Mouse (Mus musculus): Measurements from ENCODE around the gene Shank3. TPM values are rescaled to one million over a fixed set of nuclear protein-coding genes. Genes with fewer than 3 reads are reported as not detected.
A peak's percentile ranks its signal among the peaks of the same experiment; 100 is the strongest.

The Shank3 gene
- polyA plus RNA-seq, 1 experiment from 2014 or later: 16.9 TPM

- 87% methylated on average over 8 of the region's 8 CpGs for WGBS
Observed at GRCm38 (mm10) chr15:89507751-89508150, 8.3 kb downstream of the Shank3 start.

GRCm38 (mm10) chr15:89512679-89513078, 13.3 kb downstream of the Shank3 start:
- 82% methylated on average over 4 of the region's 4 CpGs for WGBS
- ATAC-seq (replicated peaks): no peak

More at GRCm38 (mm10) chr15:89507751-89508150, 8.3 kb downstream of the Shank3 start:
- H3K4me3 ChIP-seq: no peak overlapping the region
- H3K27me3 ChIP-seq (replicated peaks): no peaks in the 10 kb centered on the region
- ATAC-seq (replicated peaks): no peak
- no peak overlapping the region for H3K9ac ChIP-seq
- H3K27ac ChIP-seq: no peak overlapping the region
- no peak overlapping the region for H3K4me2 ChIP-seq
- peaks cover 7% of the 10 kb centered on the region; the same call in 1 of the 2 replicates for H3K36me3 ChIP-seq (replicated peaks)
- no peaks in the 10 kb centered on the region for H3K4me1 ChIP-seq
- no peaks in the 10 kb centered on the region for H3K9me3 ChIP-seq

DNA sequence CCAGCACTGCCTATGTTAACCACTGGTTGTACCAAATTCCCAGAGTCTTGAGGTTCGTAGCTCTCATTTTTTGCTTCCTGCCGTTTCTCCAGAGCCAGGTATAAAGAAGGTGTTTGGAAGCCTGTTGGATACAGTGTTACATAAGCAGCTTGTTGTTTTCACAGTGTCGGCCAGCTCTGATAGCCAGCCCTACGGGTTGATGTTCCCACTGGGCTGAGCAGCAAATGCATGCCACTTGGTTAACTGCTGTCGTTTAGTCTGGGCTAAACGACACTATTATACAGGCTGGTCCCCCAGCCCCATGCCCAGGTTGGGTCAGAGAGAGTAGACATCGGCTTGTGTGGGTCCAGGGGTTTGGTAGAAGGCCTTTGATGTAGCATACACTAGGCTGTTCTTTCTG, 22.5 kb downstream of the Shank3 start:
- 0 out of 2 replicates have a peak, but pooled peaks cover 6% of the 10 kb centered on the region for H3K36me3 ChIP-seq (replicated peaks)
- WGBS: 79% methylated on average over 7 of the region's 7 CpGs
- ATAC-seq (replicated peaks): no peak
- H3K4me2 ChIP-seq: no peak overlapping the region
- H3K4me1 ChIP-seq: peaks cover 16% of the 10 kb centered on the region; the same call in 1 of the 2 replicates
- no peak overlapping the region for H3K27ac ChIP-seq
- no peak overlapping the region for H3K9ac ChIP-seq
- H3K9me3 ChIP-seq: no peaks in the 10 kb centered on the region
- H3K27me3 ChIP-seq (replicated peaks): peaks cover 12% of the 10 kb centered on the region
- H3K4me3 ChIP-seq: no peak overlapping the region

More at GRCm38 (mm10) chr15:89512679-89513078, 13.3 kb downstream of the Shank3 start:
- no peaks in the 10 kb centered on the region; the same call in 1 of the 2 replicates for H3K36me3 ChIP-seq (replicated peaks)
- no peak overlapping the region for H3K4me2 ChIP-seq
- H3K27ac ChIP-seq: no peak overlapping the region
- H3K4me1 ChIP-seq: no peaks in the 10 kb centered on the region
- H3K27me3 ChIP-seq (replicated peaks): no peaks in the 10 kb centered on the region
- H3K9ac ChIP-seq: no peak overlapping the region
- no peak overlapping the region for H3K4me3 ChIP-seq
- no peaks in the 10 kb centered on the region for H3K9me3 ChIP-seq

- Histone ChIP-seq H3K27me3 (replicated peaks) (peaks cover 12% of the 10 kb centered on the region), H3K36me3 (replicated peaks) (0 out of 2 replicates have a peak, but pooled peaks cover 6% of the 10 kb centered on the region), H3K9me3 (no peaks in the 10 kb centered on the region), H3K4me2 (peak overlapping the region; percentile 96), H3K9ac (no peak overlapping the region), H3K4me3 (peak overlapping the region; percentile 62), H3K4me1 (peaks cover 16% of the 10 kb centered on the region; the same call in 1 of the 2 replicates), H3K27ac (no peak overlapping the region)
- no peak for ATAC-seq (replicated peaks)
- WGBS: 89% methylated on average over 10 of the region's 10 CpGs
Observed at GRCm38 (mm10) chr15:89522566-89523282, 23.3 kb downstream of the Shank3 start.

GRCm38 (mm10) chr15:89523283-89523832, 23.9 kb downstream of the Shank3 start:
- peak; percentile 53; the same call in 1 of the 2 replicates for ATAC-seq (replicated peaks)
- peaks cover 16% of the 10 kb centered on the region; the same call in 1 of the 2 replicates for H3K4me1 ChIP-seq
- peak overlapping the region; percentile 62 for H3K4me3 ChIP-seq
- no peak overlapping the region for H3K27ac ChIP-seq
- H3K4me2 ChIP-seq: peak overlapping the region; percentile 96
- H3K9ac ChIP-seq: peak overlapping the region; percentile 45
- WGBS: 4% methylated on average over 38 of the region's 47 CpGs
- 0 out of 2 replicates have a peak, but pooled peaks cover 6% of the 10 kb centered on the region for H3K36me3 ChIP-seq (replicated peaks)
- no peaks in the 10 kb centered on the region for H3K9me3 ChIP-seq
- peaks cover 12% of the 10 kb centered on the region for H3K27me3 ChIP-seq (replicated peaks)

DNA sequence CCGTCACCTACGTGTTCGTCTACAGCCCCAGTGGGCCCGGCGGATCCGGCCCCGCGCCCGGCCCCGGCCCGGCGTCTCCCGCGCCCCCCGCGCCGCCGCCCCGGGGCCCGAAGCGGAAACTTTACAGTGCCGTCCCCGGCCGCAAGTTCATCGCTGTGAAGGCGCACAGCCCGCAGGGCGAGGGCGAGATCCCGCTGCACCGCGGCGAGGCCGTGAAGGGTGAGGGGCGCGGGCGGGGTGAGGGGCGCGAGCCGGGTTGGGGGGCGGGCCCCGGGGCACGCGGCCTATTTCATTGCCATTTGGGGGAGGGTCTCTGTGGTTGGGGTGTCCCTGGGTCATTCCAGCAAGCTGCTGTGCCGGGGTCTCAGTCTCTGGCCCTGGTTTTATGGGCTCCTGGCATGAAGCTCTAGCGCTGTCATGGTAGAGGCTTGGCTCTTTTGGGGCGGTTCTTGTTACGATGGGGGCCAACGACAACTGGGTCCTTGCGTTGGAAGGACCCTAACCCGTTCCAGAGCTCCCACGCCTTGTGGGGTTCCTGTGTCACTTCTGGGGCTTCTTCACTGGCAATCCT, 24.7 kb downstream of the Shank3 start:
- Histone ChIP-seq H3K4me3 (peak overlapping the region; percentile 62), H3K27me3 (replicated peaks) (peaks cover 12% of the 10 kb centered on the region), H3K27ac (no peak overlapping the region), H3K4me2 (peak overlapping the region; percentile 96), H3K9me3 (no peaks in the 10 kb centered on the region), H3K9ac (peak overlapping the region; percentile 59), H3K4me1 (peaks cover 16% of the 10 kb centered on the region; the same call in 1 of the 2 replicates), H3K36me3 (replicated peaks) (0 out of 2 replicates have a peak, but pooled peaks cover 6% of the 10 kb centered on the region)
- peak; percentile 38; the same call in 1 of the 2 replicates for ATAC-seq (replicated peaks)
- 5% methylated on average over 47 of the region's 52 CpGs for WGBS

DNA sequence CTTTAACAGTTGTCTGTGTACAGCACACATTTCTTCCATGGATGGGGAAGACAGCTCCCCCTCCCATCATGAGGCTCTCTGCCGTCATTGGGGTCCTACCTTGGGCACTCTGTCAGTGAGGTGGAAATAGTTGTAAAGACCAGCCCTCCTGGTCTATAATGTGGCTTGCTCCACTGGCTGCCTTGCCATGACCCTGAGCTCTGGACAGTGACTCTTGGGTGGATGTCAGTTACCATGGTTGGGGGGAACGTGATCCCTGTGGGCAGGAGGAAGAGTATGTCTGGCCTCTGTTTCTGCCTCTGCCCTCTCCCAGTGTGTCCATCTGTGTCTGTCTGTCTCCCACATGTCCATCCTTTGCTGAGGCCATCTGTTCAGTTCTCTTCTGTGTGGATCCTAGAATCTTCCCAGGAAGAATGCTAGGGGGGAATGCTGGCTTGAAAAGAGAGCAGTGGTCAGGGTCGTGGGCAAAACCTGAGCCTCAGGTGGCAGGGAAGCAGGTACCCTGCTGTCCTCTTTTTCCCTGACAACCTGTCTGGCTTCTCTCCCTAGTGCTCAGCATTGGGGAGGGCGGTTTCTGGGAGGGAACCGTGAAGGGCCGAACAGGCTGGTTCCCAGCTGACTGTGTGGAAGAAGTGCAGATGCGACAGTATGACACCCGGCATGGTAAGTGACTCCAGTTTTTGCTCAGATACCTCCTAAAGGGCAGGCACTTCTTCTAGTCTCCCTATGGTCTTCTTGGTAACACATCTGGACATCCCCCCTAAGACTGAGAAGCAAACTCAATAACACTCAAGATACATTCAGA, 25.4 kb downstream of the Shank3 start:
- no peak overlapping the region for H3K27ac ChIP-seq

GRCm38 (mm10) chr15:89525464-89525863, 26.0 kb downstream of the Shank3 start:
- Histone ChIP-seq H3K4me1 (peaks cover 19% of the 10 kb centered on the region; the same call in 1 of the 2 replicates), H3K27me3 (replicated peaks) (peaks cover 12% of the 10 kb centered on the region), H3K27ac (no peak overlapping the region), H3K4me2 (no peak overlapping the region), H3K9ac (no peak overlapping the region), H3K4me3 (no peak overlapping the region), H3K9me3 (no peaks in the 10 kb centered on the region), H3K36me3 (replicated peaks) (0 out of 2 replicates have a peak, but pooled peaks cover 6% of the 10 kb centered on the region)
- WGBS: 92% methylated on average over 8 of the region's 8 CpGs
- no peak for ATAC-seq (replicated peaks)

More for the DNA sequence above, 25.4 kb downstream of the Shank3 start:
- no peak for ATAC-seq (replicated peaks)
- Histone ChIP-seq H3K9me3 (no peaks in the 10 kb centered on the region), H3K36me3 (replicated peaks) (0 out of 2 replicates have a peak, but pooled peaks cover 6% of the 10 kb centered on the region), H3K4me2 (peak overlapping the region; percentile 96), H3K4me3 (peak overlapping the region; percentile 62), H3K9ac (peak overlapping the region; percentile 59), H3K4me1 (peaks cover 16% of the 10 kb centered on the region; the same call in 1 of the 2 replicates), H3K27me3 (replicated peaks) (peaks cover 12% of the 10 kb centered on the region)
- WGBS: 71% methylated on average over 8 of the region's 8 CpGs

GRCm38 (mm10) chr15:89525896-89526295, 26.5 kb downstream of the Shank3 start:
- Histone ChIP-seq H3K36me3 (replicated peaks) (0 out of 2 replicates have a peak, but pooled peaks cover 6% of the 10 kb centered on the region), H3K4me1 (peaks cover 19% of the 10 kb centered on the region; the same call in 1 of the 2 replicates), H3K9me3 (no peaks in the 10 kb centered on the region), H3K27me3 (replicated peaks) (peaks cover 12% of the 10 kb centered on the region), H3K9ac (no peak overlapping the region), H3K4me2 (no peak overlapping the region), H3K27ac (no peak overlapping the region), H3K4me3 (no peak overlapping the region)
- no peak for ATAC-seq (replicated peaks)
- 91% methylated on average over 7 of the region's 7 CpGs for WGBS

DNA sequence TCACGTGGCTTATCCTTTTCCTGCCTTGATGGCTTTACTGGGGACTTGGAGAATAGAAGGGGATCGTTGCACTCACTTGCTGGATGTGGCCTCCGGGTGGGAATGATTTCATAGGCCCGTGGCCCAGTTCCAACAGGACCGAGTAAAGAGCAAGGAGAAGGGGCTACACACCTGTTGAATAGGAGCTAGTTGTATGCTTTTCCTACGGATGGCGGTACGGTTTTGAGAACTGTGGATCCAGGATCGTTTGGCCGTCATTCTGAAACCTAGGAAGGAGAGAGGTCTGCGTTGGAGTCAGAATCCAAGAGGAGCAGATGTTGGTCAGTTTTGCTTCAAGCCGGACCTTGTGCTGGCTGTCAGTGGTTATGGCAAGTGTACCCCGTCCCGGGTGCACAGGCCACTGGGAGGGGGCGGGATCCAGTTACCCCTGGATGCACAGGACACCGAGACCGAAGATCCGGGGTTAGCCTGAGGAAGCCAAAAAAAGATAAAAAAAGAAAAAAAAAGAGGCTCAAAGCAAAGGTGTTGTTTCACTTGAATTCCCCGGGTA, 27.4 kb downstream of the Shank3 start:
- Histone ChIP-seq H3K4me3 (no peak overlapping the region), H3K27ac (no peak overlapping the region), H3K9me3 (no peaks in the 10 kb centered on the region), H3K36me3 (replicated peaks) (0 out of 2 replicates have a peak, but pooled peaks cover 6% of the 10 kb centered on the region), H3K4me1 (peaks cover 23% of the 10 kb centered on the region), H3K4me2 (no peak overlapping the region), H3K27me3 (replicated peaks) (peaks cover 9% of the 10 kb centered on the region), H3K9ac (no peak overlapping the region)
- no peak for ATAC-seq (replicated peaks)
- 92% methylated on average over 19 of the region's 19 CpGs for WGBS

GRCm38 (mm10) chr15:89527466-89527865, 28.0 kb downstream of the Shank3 start:
- Histone ChIP-seq H3K4me2 (no peak overlapping the region), H3K4me1 (peaks cover 29% of the 10 kb centered on the region), H3K27ac (no peak overlapping the region), H3K9me3 (no peaks in the 10 kb centered on the region), H3K27me3 (replicated peaks) (peaks cover 4% of the 10 kb centered on the region), H3K36me3 (replicated peaks) (0 out of 2 replicates have a peak, but pooled peaks cover 6% of the 10 kb centered on the region), H3K4me3 (no peak overlapping the region), H3K9ac (no peak overlapping the region)
- 81% methylated on average over 7 of the region's 7 CpGs for WGBS
- no peak for ATAC-seq (replicated peaks)
